Mouse (Mus musculus): ENCODE results near the gene Wdtc1. TPM values are rescaled to one million over a fixed set of nuclear protein-coding genes. Genes with fewer than 3 reads are reported as not detected.

Wdtc1 gene
- polyA plus RNA-seq, 1 experiment from 2014 or later, result 18.7 TPM

DNA sequence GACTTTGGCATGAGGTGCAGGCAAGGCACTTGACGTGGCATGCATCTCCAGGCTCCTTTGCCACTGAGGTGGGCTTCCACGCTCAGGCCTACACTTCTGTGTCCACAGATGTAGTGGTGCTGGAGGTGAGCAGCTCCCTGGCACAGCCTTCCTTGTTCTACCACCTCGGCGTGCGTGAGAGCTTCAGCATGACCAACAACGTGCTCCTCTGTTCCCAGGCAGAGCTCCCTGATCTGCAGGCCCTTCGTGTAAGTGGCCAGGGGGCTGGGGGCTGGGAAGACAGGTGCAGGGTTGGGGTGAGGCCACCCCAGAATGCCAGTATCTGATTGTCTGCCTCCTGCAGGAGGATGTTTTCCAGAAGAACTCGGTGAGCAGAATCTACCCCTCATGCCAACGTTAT lies 110.6 kb downstream of the Wdtc1 start:
- Histone ChIP-seq H3K4me1 (peaks cover 9% of the 10 kb centered on the region; the same call in 1 of the 2 replicates), H3K9me3 (no peaks in the 10 kb centered on the region), H3K27me3 (peaks cover 52% of the 10 kb centered on the region), H3K27ac (no peak overlapping the region), H3K4me3 (no peak overlapping the region), H3K36me3 (no peaks in the 10 kb centered on the region), H3K9ac (no peak overlapping the region), H3K4me2 (replicated peaks) (no peak overlapping the region)
- ATAC-seq (ENCODE audit: insufficient number of reproducible peaks, insufficient read depth, low FRiP score, low TSS enrichment), result no peak
- WGBS, result 60% methylated on average over 9 of the region's 9 CpGs

Small RNA genes lying within 50 kb of the gene (microRNA-seq; reads per million reads assigned to microRNA genes)
- gene Mir5122, result 1.6 reads per million

Other genes starting within 250 kb of the Wdtc1 start
- gene Wasf2, start 223.0 kb downstream of the Wdtc1 start, polyA plus RNA-seq (2016; fragmentation: Nextera tagmentation; extraction: Ambion mirVana), result 78.8 and 88.4 TPM in 2 replicates
- 2.2 and 3.7 TPM in 2 replicates for gene Cd164l2, start 141.3 kb downstream of the Wdtc1 start, polyA plus RNA-seq (2016; fragmentation: Nextera tagmentation; extraction: Ambion mirVana)
- gene Gpr3, start 140.9 kb downstream of the Wdtc1 start, polyA plus RNA-seq (2016; fragmentation: Nextera tagmentation; extraction: Ambion mirVana), result 0.13 TPM in 1 of 2 replicates, not detected in the other
- gene Map3k6, start 112.7 kb downstream of the Wdtc1 start, polyA plus RNA-seq (2016; fragmentation: Nextera tagmentation; extraction: Ambion mirVana), result 2.6 and 2.7 TPM in 2 replicates
- 2.3 and 2.8 TPM in 2 replicates for gene Sytl1, start 90.4 kb downstream of the Wdtc1 start, polyA plus RNA-seq (2016; fragmentation: Nextera tagmentation; extraction: Ambion mirVana)
- 80.2 and 81.8 TPM in 2 replicates for gene Tmem222, start 75.7 kb downstream of the Wdtc1 start, polyA plus RNA-seq (2016; fragmentation: Nextera tagmentation; extraction: Ambion mirVana)
- gene Slc9a1, start 16.2 kb upstream of the Wdtc1 start, polyA plus RNA-seq (2016; fragmentation: Nextera tagmentation; extraction: Ambion mirVana), result 7.6 and 7.9 TPM in 2 replicates
- 1.9 and 2.1 TPM in 2 replicates for gene Tent5b, start 126.7 kb upstream of the Wdtc1 start, polyA plus RNA-seq (2016; fragmentation: Nextera tagmentation; extraction: Ambion mirVana)
- 4.2 and 4.6 TPM in 2 replicates for gene Trnp1, start 145.1 kb upstream of the Wdtc1 start, polyA plus RNA-seq (2016; fragmentation: Nextera tagmentation; extraction: Ambion mirVana)
- gene Kdf1, start 165.5 kb upstream of the Wdtc1 start, polyA plus RNA-seq (2016; fragmentation: Nextera tagmentation; extraction: Ambion mirVana), result 10.3 and 12.2 TPM in 2 replicates
- 348 and 369 TPM in 2 replicates for gene Nudc, start 192.5 kb upstream of the Wdtc1 start, polyA plus RNA-seq (2016; fragmentation: Nextera tagmentation; extraction: Ambion mirVana)
- not detected in 2 replicates for gene Nr0b2, start 199.9 kb upstream of the Wdtc1 start, polyA plus RNA-seq (2016; fragmentation: Nextera tagmentation; extraction: Ambion mirVana)
- 11.9 and 13.1 TPM in 2 replicates for gene Gpatch3, start 221.3 kb upstream of the Wdtc1 start, polyA plus RNA-seq (2016; fragmentation: Nextera tagmentation; extraction: Ambion mirVana)
- gene Gpn2, start 230.9 kb upstream of the Wdtc1 start, polyA plus RNA-seq (2016; fragmentation: Nextera tagmentation; extraction: Ambion mirVana), result 20.0 and 23.6 TPM in 2 replicates
- 44.4 and 52.7 TPM in 2 replicates for gene Sfn, start 248.7 kb upstream of the Wdtc1 start, polyA plus RNA-seq (2016; fragmentation: Nextera tagmentation; extraction: Ambion mirVana)

Data from embryonic facial prominence, embryonic 12.5 days (tissue).